Mouse (Mus musculus): ENCODE measurements around the gene Il23r. TPM values are rescaled to one million over a fixed set of nuclear protein-coding genes. Genes with fewer than 3 reads are reported as not detected.
A peak's percentile ranks its signal among the peaks of the same experiment; 100 is the strongest.
"Not testable (repeated sequence)": the region's sequence is repeated elsewhere in the genome, so short reads cannot be mapped to it uniquely, and the experiment has no call there.

Il23r gene
- polyA plus RNA-seq, 1 experiment from 2014 or later, result not detected

- no peak overlapping the region for H3K27ac ChIP-seq (ENCODE audit: low read length)
- no peak overlapping the region for H3K9ac ChIP-seq (replicated peaks; ENCODE audit: low read depth, low read length)
- no peak overlapping the region for H3K4me3 ChIP-seq (replicated peaks; ENCODE audit: low read length)
- H3K4me1 ChIP-seq (replicated peaks; ENCODE audit: control insufficient read depth, insufficient read depth, low read length), result no peaks in the 10 kb centered on the region
- H3K36me3 ChIP-seq (ENCODE audit: control insufficient read depth, insufficient read depth), result no peaks in the 10 kb centered on the region
- H3K27me3 ChIP-seq (replicated peaks; ENCODE audit: control insufficient read depth, insufficient read depth, low read length), result no peaks in the 10 kb centered on the region
- no peaks in the 10 kb centered on the region for H3K9me3 ChIP-seq (ENCODE audit: control insufficient read depth, low read length)
- ATAC-seq, result 0 out of 2 replicates have a peak, but pooled peaks have one; percentile 26
- H3K4me2 ChIP-seq (ENCODE audit: low read length), result no peak overlapping the region
Measured at GRCm38 (mm10) chr6:67510752-67511151, 19.1 kb upstream of the Il23r start.

- H3K4me3 ChIP-seq (replicated peaks; ENCODE audit: low read length); H3K4me2 ChIP-seq (ENCODE audit: low read length); H3K36me3 ChIP-seq (ENCODE audit: control insufficient read depth, insufficient read depth); H3K27me3 ChIP-seq (replicated peaks; ENCODE audit: control insufficient read depth, insufficient read depth, low read length); H3K9me3 ChIP-seq (ENCODE audit: control insufficient read depth, low read length); H3K27ac ChIP-seq (ENCODE audit: low read length); H3K4me1 ChIP-seq (replicated peaks; ENCODE audit: control insufficient read depth, insufficient read depth, low read length); H3K9ac ChIP-seq (replicated peaks; ENCODE audit: low read depth, low read length): not testable (repeated sequence)
- 87% methylated on average over 2 of the region's 6 CpGs for WGBS
- 0 out of 2 replicates have a peak, but pooled peaks have one; percentile 45 for ATAC-seq
Measured at GRCm38 (mm10) chr6:67501938-67502337, 10.3 kb upstream of the Il23r start.

- Histone ChIP-seq H3K9ac (replicated peaks; ENCODE audit: low read depth, low read length) (no peak overlapping the region), H3K4me2 (ENCODE audit: low read length) (no peak overlapping the region), H3K27me3 (replicated peaks; ENCODE audit: control insufficient read depth, insufficient read depth, low read length) (no peaks in the 10 kb centered on the region), H3K4me1 (replicated peaks; ENCODE audit: control insufficient read depth, insufficient read depth, low read length) (no peaks in the 10 kb centered on the region), H3K27ac (ENCODE audit: low read length) (no peak overlapping the region), H3K4me3 (replicated peaks; ENCODE audit: low read length) (no peak overlapping the region), H3K36me3 (ENCODE audit: control insufficient read depth, insufficient read depth) (no peaks in the 10 kb centered on the region), H3K9me3 (ENCODE audit: control insufficient read depth, low read length) (no peaks in the 10 kb centered on the region)
- WGBS, result 60% methylated on average over 2 of the region's 2 CpGs
- ATAC-seq, result no peak
Measured at GRCm38 (mm10) chr6:67481012-67481411, 10.6 kb downstream of the Il23r start.

- Histone ChIP-seq H3K9me3 (ENCODE audit: control insufficient read depth, low read length) (no peaks in the 10 kb centered on the region), H3K27ac (ENCODE audit: low read length) (no peak overlapping the region), H3K4me3 (replicated peaks; ENCODE audit: low read length) (no peak overlapping the region), H3K4me1 (replicated peaks; ENCODE audit: control insufficient read depth, insufficient read depth, low read length) (0 out of 2 replicates have a peak, but pooled peaks cover 3% of the 10 kb centered on the region), H3K9ac (replicated peaks; ENCODE audit: low read depth, low read length) (no peak overlapping the region), H3K36me3 (ENCODE audit: control insufficient read depth, insufficient read depth) (no peaks in the 10 kb centered on the region), H3K27me3 (replicated peaks; ENCODE audit: control insufficient read depth, insufficient read depth, low read length) (no peaks in the 10 kb centered on the region), H3K4me2 (ENCODE audit: low read length) (no peak overlapping the region)
- WGBS, result 24% methylated on average over 1 of the region's 1 CpGs
- ATAC-seq, result peak; percentile 63; the same call in 1 of the 2 replicates
Measured at GRCm38 (mm10) chr6:67471242-67471641, 20.4 kb downstream of the Il23r start.

GRCm38 (mm10) chr6:67459424-67459823 is 32.2 kb downstream of the Il23r start:
- H3K4me2 ChIP-seq (ENCODE audit: low read length), result no peak overlapping the region
- WGBS, result 97% methylated on average over 1 of the region's 1 CpGs
- H3K4me1 ChIP-seq (replicated peaks; ENCODE audit: control insufficient read depth, insufficient read depth, low read length), result no peaks in the 10 kb centered on the region
- no peaks in the 10 kb centered on the region for H3K27me3 ChIP-seq (replicated peaks; ENCODE audit: control insufficient read depth, insufficient read depth, low read length)
- no peak overlapping the region for H3K9ac ChIP-seq (replicated peaks; ENCODE audit: low read depth, low read length)
- no peaks in the 10 kb centered on the region for H3K36me3 ChIP-seq (ENCODE audit: control insufficient read depth, insufficient read depth)
- H3K4me3 ChIP-seq (replicated peaks; ENCODE audit: low read length), result no peak overlapping the region
- no peak for ATAC-seq
- no peaks in the 10 kb centered on the region for H3K9me3 ChIP-seq (ENCODE audit: control insufficient read depth, low read length)
- no peak overlapping the region for H3K27ac ChIP-seq (ENCODE audit: low read length)

GRCm38 (mm10) chr6:67451330-67451729 is 40.3 kb downstream of the Il23r start:
- WGBS, result 39% methylated on average over 5 of the region's 5 CpGs
- no peaks in the 10 kb centered on the region for H3K27me3 ChIP-seq (replicated peaks; ENCODE audit: control insufficient read depth, insufficient read depth, low read length)
- H3K4me2 ChIP-seq (ENCODE audit: low read length), result no peak overlapping the region
- H3K9me3 ChIP-seq (ENCODE audit: control insufficient read depth, low read length), result no peaks in the 10 kb centered on the region
- H3K27ac ChIP-seq (ENCODE audit: low read length), result no peak overlapping the region
- H3K9ac ChIP-seq (replicated peaks; ENCODE audit: low read depth, low read length), result no peak overlapping the region
- no peaks in the 10 kb centered on the region for H3K36me3 ChIP-seq (ENCODE audit: control insufficient read depth, insufficient read depth)
- no peak overlapping the region for H3K4me3 ChIP-seq (replicated peaks; ENCODE audit: low read length)
- no peak; the same call in 1 of the 2 replicates for ATAC-seq
- no peaks in the 10 kb centered on the region for H3K4me1 ChIP-seq (replicated peaks; ENCODE audit: control insufficient read depth, insufficient read depth, low read length)

GRCm38 (mm10) chr6:67445866-67446265 is 45.8 kb downstream of the Il23r start:
- H3K27ac ChIP-seq (ENCODE audit: low read length), result no peak overlapping the region
- no peaks in the 10 kb centered on the region for H3K9me3 ChIP-seq (ENCODE audit: control insufficient read depth, low read length)
- H3K4me1 ChIP-seq (replicated peaks; ENCODE audit: control insufficient read depth, insufficient read depth, low read length), result no peaks in the 10 kb centered on the region
- no peaks in the 10 kb centered on the region for H3K27me3 ChIP-seq (replicated peaks; ENCODE audit: control insufficient read depth, insufficient read depth, low read length)
- H3K4me3 ChIP-seq (replicated peaks; ENCODE audit: low read length), result no peak overlapping the region
- H3K36me3 ChIP-seq (ENCODE audit: control insufficient read depth, insufficient read depth), result no peaks in the 10 kb centered on the region
- 79% methylated on average over 1 of the region's 1 CpGs for WGBS
- no peak overlapping the region for H3K9ac ChIP-seq (replicated peaks; ENCODE audit: low read depth, low read length)
- no peak overlapping the region for H3K4me2 ChIP-seq (ENCODE audit: low read length)
- no peak for ATAC-seq

GRCm38 (mm10) chr6:67443124-67443523 is 48.5 kb downstream of the Il23r start:
- whole genome bisulfite sequencing, result 88% methylated on average over 6 of the region's 6 CpGs
- Histone ChIP-seq H3K9ac (replicated peaks; ENCODE audit: low read depth, low read length) (no peak overlapping the region), H3K4me3 (replicated peaks; ENCODE audit: low read length) (no peak overlapping the region), H3K4me1 (replicated peaks; ENCODE audit: control insufficient read depth, insufficient read depth, low read length) (no peaks in the 10 kb centered on the region), H3K9me3 (ENCODE audit: control insufficient read depth, low read length) (no peaks in the 10 kb centered on the region), H3K27ac (ENCODE audit: low read length) (no peak overlapping the region), H3K36me3 (ENCODE audit: control insufficient read depth, insufficient read depth) (no peaks in the 10 kb centered on the region), H3K4me2 (ENCODE audit: low read length) (no peak overlapping the region), H3K27me3 (replicated peaks; ENCODE audit: control insufficient read depth, insufficient read depth, low read length) (no peaks in the 10 kb centered on the region)
- no peak for ATAC-seq

GRCm38 (mm10) chr6:67437814-67438385 is 53.8 kb downstream of the Il23r start:
- no peak overlapping the region for H3K4me3 ChIP-seq (replicated peaks; ENCODE audit: low read length)
- no peaks in the 10 kb centered on the region for H3K9me3 ChIP-seq (ENCODE audit: control insufficient read depth, low read length)
- H3K4me1 ChIP-seq (replicated peaks; ENCODE audit: control insufficient read depth, insufficient read depth, low read length), result no peaks in the 10 kb centered on the region
- no peak for ATAC-seq
- H3K27ac ChIP-seq (ENCODE audit: low read length), result no peak overlapping the region
- H3K9ac ChIP-seq (replicated peaks; ENCODE audit: low read depth, low read length), result no peak overlapping the region
- no peaks in the 10 kb centered on the region for H3K36me3 ChIP-seq (ENCODE audit: control insufficient read depth, insufficient read depth)
- no peak overlapping the region for H3K4me2 ChIP-seq (ENCODE audit: low read length)
- 75% methylated on average over 3 of the region's 3 CpGs for WGBS
- H3K27me3 ChIP-seq (replicated peaks; ENCODE audit: control insufficient read depth, insufficient read depth, low read length), result no peaks in the 10 kb centered on the region

- H3K4me1 ChIP-seq (replicated peaks; ENCODE audit: control insufficient read depth, insufficient read depth, low read length), result no peaks in the 10 kb centered on the region
- no peak overlapping the region for H3K4me2 ChIP-seq (ENCODE audit: low read length)
- no peak overlapping the region for H3K27ac ChIP-seq (ENCODE audit: low read length)
- H3K4me3 ChIP-seq (replicated peaks; ENCODE audit: low read length), result no peak overlapping the region
- H3K27me3 ChIP-seq (replicated peaks; ENCODE audit: control insufficient read depth, insufficient read depth, low read length), result no peaks in the 10 kb centered on the region
- no peak overlapping the region for H3K9ac ChIP-seq (replicated peaks; ENCODE audit: low read depth, low read length)
- no peaks in the 10 kb centered on the region for H3K9me3 ChIP-seq (ENCODE audit: control insufficient read depth, low read length)
- no peak for ATAC-seq
- no peaks in the 10 kb centered on the region for H3K36me3 ChIP-seq (ENCODE audit: control insufficient read depth, insufficient read depth)
Measured at GRCm38 (mm10) chr6:67437028-67437427, 54.6 kb downstream of the Il23r start.
